In the genomic region with DNA sequence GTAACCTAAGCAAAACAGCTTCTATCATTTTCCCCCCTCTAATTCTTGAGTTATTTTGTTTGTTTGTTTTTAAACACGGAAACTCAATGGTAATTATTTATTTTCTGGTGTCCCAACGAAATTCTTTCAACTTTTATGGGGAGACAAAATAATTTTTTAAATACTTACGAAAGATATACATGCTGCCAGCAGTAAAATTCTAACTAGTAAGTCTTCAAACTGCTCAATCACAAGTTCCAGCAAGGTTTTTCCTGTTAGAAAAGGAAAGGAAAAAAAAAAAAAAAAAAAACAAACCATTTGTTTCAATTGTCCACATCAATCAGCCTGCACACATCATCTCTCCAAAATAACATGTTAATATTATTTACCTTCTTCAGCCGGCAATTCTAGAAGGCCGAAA, we compare ENCODE assay signal across 8 mouse cellular contexts. TPM values are rescaled to one million over a fixed set of nuclear protein-coding genes. Genes with fewer than 3 reads are reported as not detected.
DNase-seq lines count a peak whose midpoint lies in the region; ATAC-seq and TF ChIP-seq lines count a peak whose summit lies in the region.

No protein-coding gene starts in this region.

- H3K4me1 ChIP-seq in liver, adult 2 months (ENCODE audit: control insufficient read depth, insufficient read depth, low read length), result peaks cover 21% of the 10 kb centered on the region
- peaks cover 28% of the 10 kb centered on the region for H3K4me1 ChIP-seq in embryonic facial prominence, embryonic 14.5 days (ENCODE audit: control insufficient read depth, insufficient read depth, low read length)
- peaks cover 13% of the 10 kb centered on the region for H3K4me1 ChIP-seq in intestine, embryonic 16.5 days (ENCODE audit: control insufficient read depth, insufficient read depth, low read length)
- peaks cover 36% of the 10 kb centered on the region for H3K4me1 ChIP-seq in neural tube, embryonic 12.5 days

- DNase-seq in liver, adult 2 months (ENCODE audit: extremely low read depth, low read depth, low spot score), result no peak
- DNase-seq in liver, result no peak
- no peak for DNase-seq in embryonic facial prominence, embryonic 14.5 days (ENCODE audit: low spot score)
- no peak for DNase-seq in T-cell, adult 2 months (ENCODE audit: low spot score)
- no peak for DNase-seq in cerebellum, adult 8-10 months
- DNase-seq in spleen, adult 12 weeks (ENCODE audit: low spot score), result no peak

- no peaks in the 10 kb centered on the region for H3K27me3 ChIP-seq in liver, adult 2 months (ENCODE audit: control insufficient read depth, insufficient read depth, low read length)
- no peaks in the 10 kb centered on the region for H3K27me3 ChIP-seq in embryonic facial prominence, embryonic 14.5 days (replicated peaks; ENCODE audit: control insufficient read depth, insufficient read depth, low read length)
- H3K27me3 ChIP-seq in intestine, embryonic 16.5 days (replicated peaks; ENCODE audit: control insufficient read depth, insufficient read depth, low read length), result no peaks in the 10 kb centered on the region
- no peaks in the 10 kb centered on the region for H3K27me3 ChIP-seq in neural tube, embryonic 12.5 days (replicated peaks)

- H3K4me3 ChIP-seq in liver, adult 2 months (ENCODE audit: insufficient read depth, low read depth, low read length), result peak overlapping the region; percentile 99
- peak overlapping the region; percentile 97 for H3K4me3 ChIP-seq in embryonic facial prominence, embryonic 14.5 days (ENCODE audit: low read depth, low read length)
- H3K4me3 ChIP-seq in intestine, embryonic 16.5 days (ENCODE audit: low read length), result peak overlapping the region; percentile 98
- peak overlapping the region; percentile 94 for H3K4me3 ChIP-seq in neural tube, embryonic 12.5 days

- no peak for ATAC-seq in embryonic facial prominence, embryonic 14.5 days (ENCODE audit: low read depth)
- ATAC-seq in intestine, embryonic 16.5 days, result no peak
- no peak for ATAC-seq in neural tube, embryonic 12.5 days (ENCODE audit: low FRiP score, low read depth)

- H3K36me3 ChIP-seq in liver, adult 2 months (ENCODE audit: control insufficient read depth, insufficient read depth, low read length), result peaks cover 29% of the 10 kb centered on the region
- peaks cover 34% of the 10 kb centered on the region for H3K36me3 ChIP-seq in embryonic facial prominence, embryonic 14.5 days (ENCODE audit: control insufficient read depth, insufficient read depth, low read length)
- H3K36me3 ChIP-seq in intestine, embryonic 16.5 days (ENCODE audit: control insufficient read depth, insufficient read depth, low read length), result peaks cover 3% of the 10 kb centered on the region; the same call in 1 of the 2 replicates
- peaks cover 14% of the 10 kb centered on the region for H3K36me3 ChIP-seq in neural tube, embryonic 12.5 days

- TF ChIP-seq CTCF in liver, adult 2 months (IDR thresholded peaks at IDR 0.05; ENCODE audit: low read depth, low read length), result no peak

- 6% methylated on average over 5 of the region's 5 CpGs for WGBS in liver, adult 2 months
- WGBS in embryonic facial prominence, embryonic 14.5 days, result 25% methylated on average over 5 of the region's 5 CpGs
- whole genome bisulfite sequencing in intestine, embryonic 16.5 days, result 17% methylated on average over 5 of the region's 5 CpGs
- 31% methylated on average over 5 of the region's 5 CpGs for WGBS in neural tube, embryonic 12.5 days

- H3K79me2 ChIP-seq in liver, adult 2 months (ENCODE audit: control insufficient read depth, insufficient read depth, low read length), result peaks cover 22% of the 10 kb centered on the region

- H3K27ac ChIP-seq in liver, adult 2 months (replicated peaks; ENCODE audit: insufficient read depth, low read depth, low read length), result peak overlapping the region; percentile 95
- H3K27ac ChIP-seq in embryonic facial prominence, embryonic 14.5 days (replicated peaks; ENCODE audit: low read depth, low read length), result 0 out of 2 replicates have a peak overlapping the region, but pooled peaks have one; percentile 99
- no peak overlapping the region for H3K27ac ChIP-seq in intestine, embryonic 16.5 days (ENCODE audit: low read length)
- H3K27ac ChIP-seq in neural tube, embryonic 12.5 days, result no peak overlapping the region

- no peaks in the 10 kb centered on the region for H3K9me3 ChIP-seq in embryonic facial prominence, embryonic 14.5 days (ENCODE audit: control insufficient read depth, low read length)
- H3K9me3 ChIP-seq in intestine, embryonic 16.5 days (ENCODE audit: control insufficient read depth, low read length), result no peaks in the 10 kb centered on the region
- no peaks in the 10 kb centered on the region for H3K9me3 ChIP-seq in neural tube, embryonic 12.5 days

- TF ChIP-seq POLR2A in liver, adult 2 months (IDR thresholded peaks at IDR 0.05; ENCODE audit: extremely low read depth, insufficient read depth, low read length), result no peak

- H3K9ac ChIP-seq in liver, adult 2 months (ENCODE audit: low read depth, low read length), result peak overlapping the region; percentile 99
- peak overlapping the region; percentile 99 for H3K9ac ChIP-seq in embryonic facial prominence, embryonic 14.5 days (ENCODE audit: low read depth, low read length)
- H3K9ac ChIP-seq in intestine, embryonic 16.5 days (ENCODE audit: low read depth, low read length), result peak overlapping the region; percentile 96
- peak overlapping the region; percentile 100 for H3K9ac ChIP-seq in neural tube, embryonic 12.5 days

- H3K4me2 ChIP-seq in embryonic facial prominence, embryonic 14.5 days (ENCODE audit: low read depth, low read length), result peak overlapping the region; percentile 75
- H3K4me2 ChIP-seq in intestine, embryonic 16.5 days (ENCODE audit: low read depth, low read length), result peak overlapping the region; percentile 67
- peak overlapping the region; percentile 66 for H3K4me2 ChIP-seq in neural tube, embryonic 12.5 days (replicated peaks)

RNA-seq across cellular contexts. Expression of a gene that starts 1.5 kb away (rescaled TPM):
- total RNA-seq in liver, adult 2 months (2014; rRNA removed), result 44.6 and 65.4 TPM in 2 replicates
- polyA plus RNA-seq in liver, adult 2 months (2012; rRNA removed), result 46.0 and 50.5 TPM in 2 replicates
- 47.6 and 52.6 TPM in 2 replicates for polyA plus RNA-seq in embryonic facial prominence, embryonic 14.5 days (2014; fragmentation: Nextera tagmentation; extraction: Ambion mirVana)
- polyA plus RNA-seq in intestine, embryonic 16.5 days (2015; fragmentation: Nextera tagmentation; extraction: Ambion mirVana), result 20.4 and 27.2 TPM in 2 replicates
- polyA plus RNA-seq in neural tube, embryonic 12.5 days (2016; fragmentation: Nextera tagmentation; extraction: Ambion mirVana), result 67.6 and 76.1 TPM in 2 replicates

Comparison
In these comparisons a context has a peak if more than half of its experiments do, and no peak if none do; other contexts are left out.
1. H3K27ac ChIP-seq: peak in liver, adult 2 months (single experiment) and embryonic facial prominence, embryonic 14.5 days (single experiment); none in intestine, embryonic 16.5 days (single experiment) and neural tube, embryonic 12.5 days (single experiment).
2. Peak in every context shown above with its lines, with median percentiles within 50 percentile points of each other: H3K4me3 ChIP-seq, H3K9ac ChIP-seq and H3K4me2 ChIP-seq.